Mouse (Mus musculus): ENCODE data around the gene Kif22. TPM values are rescaled to one million over a fixed set of nuclear protein-coding genes. Genes with fewer than 3 reads are reported as not detected.

The Kif22 gene
- polyA plus RNA-seq, 1 experiment from 2014 or later = 165 TPM

DNA sequence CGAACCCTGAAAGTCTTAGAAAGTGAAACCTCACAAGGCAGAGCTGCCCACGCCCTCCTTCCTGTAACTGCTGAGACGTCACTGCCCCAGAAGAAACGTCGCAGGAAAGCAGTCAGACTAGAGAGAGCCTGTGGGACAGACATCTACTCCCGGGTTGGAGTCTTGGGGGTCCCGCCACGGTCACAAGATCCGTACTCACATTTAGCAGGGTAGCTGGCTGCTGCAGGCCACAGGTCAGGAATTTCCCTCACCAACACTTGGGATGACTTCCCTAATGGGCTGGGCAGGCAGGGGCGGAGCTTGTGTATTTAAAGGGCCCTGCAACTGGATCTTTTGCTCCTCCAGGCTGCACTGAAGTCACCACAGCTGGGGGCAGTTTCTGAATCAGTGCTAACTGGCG, 28.0 kb downstream of the Kif22 start, which contains the start of gene Mvp:
Gene Mvp, minus strand, starts transcription at position 302 of the 400 bp plus-strand sequence.
- peak; percentile 12; the same call in 1 of the 2 replicates for ATAC-seq (ENCODE audit: borderline replicate concordance, extremely low read depth, low FRiP score, low TSS enrichment)

DNA sequence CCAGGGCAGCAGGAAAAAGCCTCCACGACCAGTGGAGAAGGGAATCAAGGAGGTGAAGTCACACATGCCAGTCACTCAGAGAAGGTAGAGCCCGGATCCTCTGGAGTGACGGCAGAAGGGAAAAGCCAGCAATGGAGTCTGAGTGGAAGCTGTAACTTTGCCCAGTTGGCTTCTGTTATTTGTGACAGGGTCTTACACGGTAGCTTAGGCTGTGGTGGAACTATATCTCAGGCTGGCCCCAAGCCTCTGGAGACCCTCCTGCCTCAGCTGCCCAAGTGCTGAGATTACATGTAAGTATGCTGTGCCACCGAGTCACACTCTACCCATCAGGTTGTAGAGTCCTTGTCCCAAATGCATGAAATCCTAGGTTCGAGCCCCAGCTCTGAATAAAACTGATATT, 28.9 kb downstream of the Kif22 start:
- Histone ChIP-seq H3K27ac (no peak overlapping the region), H3K9me3 (no peaks in the 10 kb centered on the region), H3K27me3 (no peaks in the 10 kb centered on the region), H3K36me3 (peaks cover 18% of the 10 kb centered on the region), H3K4me2 (no peak overlapping the region; the same call in 1 of the 2 replicates), H3K9ac (no peak overlapping the region), H3K4me3 (no peak overlapping the region), H3K4me1 (peaks cover 47% of the 10 kb centered on the region)
- WGBS = 90% methylated on average over 6 of the region's 6 CpGs
- ATAC-seq (ENCODE audit: borderline replicate concordance, extremely low read depth, low FRiP score, low TSS enrichment) = no peak

More for the DNA sequence above, 28.0 kb downstream of the Kif22 start, which contains the start of gene Mvp:
- Histone ChIP-seq H3K9me3 (no peaks in the 10 kb centered on the region), H3K4me3 (peak within 1 kb of the TSS; percentile 64), H3K36me3 (peaks cover 18% of the 10 kb centered on the region), H3K4me1 (peaks cover 53% of the 10 kb centered on the region), H3K9ac (peak within 1 kb of the TSS; percentile 87), H3K27ac (peak within 1 kb of the TSS; percentile 37), H3K27me3 (no peaks in the 10 kb centered on the region), H3K4me2 (peak within 1 kb of the TSS; percentile 88)
- WGBS = 18% methylated on average over 11 of the region's 11 CpGs

DNA sequence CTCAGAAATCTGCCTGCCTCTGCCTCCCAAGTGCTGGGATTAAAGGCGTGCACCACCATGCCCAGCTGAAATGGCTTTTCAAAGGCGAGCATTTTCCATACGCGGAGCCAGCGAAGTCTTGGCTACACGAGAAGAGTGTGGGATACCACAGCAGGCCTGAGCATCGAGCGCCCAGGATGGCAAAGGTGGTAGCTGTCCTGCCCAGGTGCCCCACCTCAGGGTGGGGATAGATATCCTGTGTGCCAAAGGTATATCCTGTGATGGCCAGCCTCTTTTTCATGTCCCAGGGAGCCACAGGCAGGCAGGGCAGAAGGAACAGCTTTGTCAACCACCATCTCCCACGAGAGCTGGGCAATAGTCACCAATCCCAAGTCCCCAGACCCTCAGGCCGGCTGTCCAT, 29.4 kb downstream of the Kif22 start:
- H3K27me3 ChIP-seq = no peaks in the 10 kb centered on the region
- H3K36me3 ChIP-seq = peaks cover 18% of the 10 kb centered on the region
- peaks cover 41% of the 10 kb centered on the region for H3K4me1 ChIP-seq
- H3K4me3 ChIP-seq = no peak overlapping the region
- 93% methylated on average over 10 of the region's 10 CpGs for WGBS
- ATAC-seq (ENCODE audit: borderline replicate concordance, extremely low read depth, low FRiP score, low TSS enrichment) = no peak
- no peak overlapping the region for H3K9ac ChIP-seq
- no peak overlapping the region for H3K4me2 ChIP-seq
- H3K27ac ChIP-seq = no peak overlapping the region
- H3K9me3 ChIP-seq = no peaks in the 10 kb centered on the region

DNA sequence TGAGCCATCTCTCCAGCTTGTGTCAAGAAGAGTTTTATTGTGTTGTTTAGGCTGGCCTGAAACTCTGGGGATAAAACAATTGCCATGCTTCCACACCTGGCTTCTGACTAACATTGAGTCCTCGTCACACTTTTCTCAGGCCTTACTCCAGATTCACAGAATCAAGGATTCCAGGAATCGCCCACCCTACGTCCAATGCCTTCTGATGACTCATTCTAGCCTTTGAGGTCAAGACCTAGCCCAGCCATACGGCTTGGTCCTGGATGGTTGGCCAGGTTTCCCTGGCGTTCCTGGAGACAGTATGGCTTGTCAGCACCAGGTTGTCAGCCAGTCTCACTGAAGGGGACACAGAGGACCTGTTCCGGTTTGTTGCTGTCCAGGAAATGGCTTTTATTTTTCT, 29.9 kb downstream of the Kif22 start:
- H3K4me2 ChIP-seq = no peak overlapping the region
- peaks cover 18% of the 10 kb centered on the region for H3K36me3 ChIP-seq
- H3K9me3 ChIP-seq = no peaks in the 10 kb centered on the region
- no peak overlapping the region for H3K9ac ChIP-seq
- no peaks in the 10 kb centered on the region for H3K27me3 ChIP-seq
- 80% methylated on average over 6 of the region's 6 CpGs for WGBS
- no peak overlapping the region for H3K4me3 ChIP-seq
- ATAC-seq (ENCODE audit: borderline replicate concordance, extremely low read depth, low FRiP score, low TSS enrichment) = no peak
- peaks cover 38% of the 10 kb centered on the region for H3K4me1 ChIP-seq
- H3K27ac ChIP-seq = no peak overlapping the region

DNA sequence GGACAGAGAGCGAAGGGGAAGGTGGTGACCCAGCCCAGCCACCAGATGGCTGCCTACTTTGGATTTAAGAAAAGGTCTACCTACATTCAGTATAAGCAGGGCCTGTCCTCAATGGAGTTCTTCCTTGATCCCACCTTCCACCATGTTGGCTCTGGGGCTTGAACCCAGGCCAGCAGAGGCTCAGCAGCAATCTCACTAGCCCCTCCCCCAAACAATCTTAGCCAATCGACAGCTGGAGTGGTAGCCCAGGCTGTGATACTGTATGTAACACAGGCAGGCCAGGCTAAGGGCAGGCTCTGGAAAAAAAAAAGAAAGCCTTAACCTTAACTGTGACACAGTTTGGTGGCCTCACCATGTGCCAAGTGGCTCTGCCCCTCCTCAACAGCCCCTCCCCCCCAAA, 30.6 kb downstream of the Kif22 start:
- H3K4me2 ChIP-seq = no peak overlapping the region
- H3K4me1 ChIP-seq = peaks cover 38% of the 10 kb centered on the region
- no peak overlapping the region for H3K4me3 ChIP-seq
- H3K36me3 ChIP-seq = peaks cover 18% of the 10 kb centered on the region
- ATAC-seq (ENCODE audit: borderline replicate concordance, extremely low read depth, low FRiP score, low TSS enrichment) = no peak
- H3K27me3 ChIP-seq = no peaks in the 10 kb centered on the region
- no peaks in the 10 kb centered on the region for H3K9me3 ChIP-seq
- no peak overlapping the region for H3K27ac ChIP-seq
- H3K9ac ChIP-seq = no peak overlapping the region
- WGBS = 60% methylated on average over 2 of the region's 2 CpGs

DNA sequence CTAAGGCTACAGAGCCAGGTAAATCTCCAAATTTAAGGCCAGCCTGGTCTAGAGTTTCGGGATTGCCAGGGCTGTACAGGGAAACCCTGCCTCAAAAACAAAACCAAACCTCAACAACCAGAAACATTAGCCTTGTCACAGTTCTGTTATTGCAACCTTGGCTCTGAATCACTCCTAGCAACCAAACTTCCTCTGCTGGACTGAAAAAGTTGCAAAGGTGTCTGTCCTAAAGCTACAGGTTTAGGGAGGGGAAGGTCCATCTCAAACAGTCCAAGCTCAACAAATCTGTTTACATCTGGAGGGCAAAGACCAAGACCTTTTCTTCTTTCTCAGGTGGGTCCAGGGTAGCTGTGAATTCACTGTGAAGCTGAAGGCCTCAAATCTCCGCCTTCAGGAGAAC, 31.2 kb downstream of the Kif22 start:
- no peak for ATAC-seq (ENCODE audit: borderline replicate concordance, extremely low read depth, low FRiP score, low TSS enrichment)
- WGBS = 93% methylated on average over 2 of the region's 2 CpGs
- no peaks in the 10 kb centered on the region for H3K9me3 ChIP-seq
- H3K27me3 ChIP-seq = no peaks in the 10 kb centered on the region
- H3K4me2 ChIP-seq = no peak overlapping the region
- peaks cover 37% of the 10 kb centered on the region for H3K4me1 ChIP-seq
- no peak overlapping the region for H3K9ac ChIP-seq
- H3K36me3 ChIP-seq = peaks cover 18% of the 10 kb centered on the region
- no peak overlapping the region for H3K27ac ChIP-seq
- H3K4me3 ChIP-seq = no peak overlapping the region

DNA sequence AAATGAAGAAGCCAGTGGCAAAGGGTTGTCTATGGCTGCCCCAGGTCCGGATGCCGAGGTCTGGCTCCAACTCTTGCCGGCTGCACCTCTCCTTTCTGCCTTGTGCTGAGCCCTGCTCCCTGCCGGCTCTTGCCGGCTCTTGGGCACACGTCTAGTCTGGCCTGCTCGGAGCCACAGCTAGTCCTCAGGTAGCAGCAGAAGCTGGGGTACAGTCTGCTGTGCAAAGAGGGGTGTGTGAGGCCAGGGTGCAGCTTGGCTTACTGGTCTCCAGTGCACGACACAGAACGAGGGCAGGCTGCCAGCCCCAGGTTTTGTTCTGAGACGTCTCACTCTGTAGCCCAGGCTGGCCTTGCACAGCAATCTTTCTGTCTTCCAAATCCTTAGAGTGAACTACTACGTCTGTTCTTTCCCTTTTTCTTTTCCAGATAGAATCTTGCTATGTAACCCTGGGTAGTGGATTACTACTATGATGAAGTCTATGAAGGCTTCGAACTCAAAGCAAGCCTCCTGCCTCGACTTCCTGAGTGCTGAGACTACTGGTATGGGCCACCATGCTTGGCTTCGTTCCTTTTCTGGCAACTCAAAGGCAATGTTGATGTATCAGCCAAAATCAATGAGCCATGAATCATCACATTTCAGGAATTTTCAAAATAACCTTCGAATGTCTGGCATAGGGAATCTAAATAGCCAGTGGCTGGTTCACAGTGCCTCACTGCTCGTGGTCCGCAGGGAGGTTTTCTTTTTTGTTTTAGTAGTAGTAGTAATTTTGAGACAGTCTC, 32.8 kb downstream of the Kif22 start:
- Histone ChIP-seq H3K4me1 (peaks cover 22% of the 10 kb centered on the region), H3K4me2 (no peak overlapping the region), H3K36me3 (peaks cover 10% of the 10 kb centered on the region), H3K27ac (peak overlapping the region; percentile 48; the same call in 1 of the 2 replicates), H3K9me3 (no peaks in the 10 kb centered on the region), H3K9ac (no peak overlapping the region), H3K4me3 (no peak overlapping the region), H3K27me3 (no peaks in the 10 kb centered on the region)
- no peak for ATAC-seq (ENCODE audit: borderline replicate concordance, extremely low read depth, low FRiP score, low TSS enrichment)
- 79% methylated on average over 17 of the region's 17 CpGs for WGBS

DNA sequence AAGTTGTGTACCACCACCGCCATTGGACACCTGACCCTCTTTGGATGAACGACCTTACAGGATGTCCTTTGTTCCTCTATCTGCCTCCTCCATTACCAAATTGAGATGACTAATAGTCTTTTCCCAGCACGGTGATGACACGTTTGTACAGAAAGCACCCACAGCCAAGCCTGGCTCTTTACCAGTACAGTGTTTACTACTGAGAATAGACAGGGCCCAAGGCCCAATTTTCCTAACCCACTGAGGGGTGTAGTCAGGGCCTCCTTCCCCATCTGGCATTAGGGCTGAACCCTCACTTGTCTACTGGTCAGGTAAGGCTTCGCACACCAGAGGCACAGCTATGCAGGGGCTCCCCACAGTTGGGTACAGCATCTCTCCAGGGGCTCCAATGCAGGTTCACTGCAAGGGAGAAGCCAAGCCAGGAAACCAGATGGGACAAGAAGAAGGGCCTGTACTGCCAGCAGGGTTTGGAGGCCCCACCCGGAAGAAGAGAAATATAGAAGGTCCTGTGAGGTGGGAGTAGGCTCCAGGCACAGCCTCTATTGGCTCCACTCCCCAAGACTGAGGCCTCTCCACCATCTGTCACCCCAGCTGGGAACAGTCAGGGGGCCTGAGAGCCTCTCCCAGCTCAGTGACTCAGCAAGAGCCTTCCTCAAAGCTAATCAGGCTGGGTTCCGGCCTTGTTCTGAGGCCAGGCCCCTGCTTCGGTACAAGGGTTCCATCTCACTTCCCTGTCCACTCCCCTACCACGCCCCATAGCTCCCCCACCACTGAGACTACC, 33.8 kb downstream of the Kif22 start:
- Histone ChIP-seq H3K27ac (peak overlapping the region; percentile 48), H3K36me3 (peaks cover 8% of the 10 kb centered on the region), H3K27me3 (no peaks in the 10 kb centered on the region), H3K4me3 (no peak overlapping the region), H3K9me3 (no peaks in the 10 kb centered on the region), H3K9ac (no peak overlapping the region), H3K4me1 (peaks cover 12% of the 10 kb centered on the region), H3K4me2 (peak overlapping the region; percentile 5; the same call in 1 of the 2 replicates)
- ATAC-seq (ENCODE audit: borderline replicate concordance, extremely low read depth, low FRiP score, low TSS enrichment) = peak; percentile 79
- WGBS = 43% methylated on average over 9 of the region's 9 CpGs

DNA sequence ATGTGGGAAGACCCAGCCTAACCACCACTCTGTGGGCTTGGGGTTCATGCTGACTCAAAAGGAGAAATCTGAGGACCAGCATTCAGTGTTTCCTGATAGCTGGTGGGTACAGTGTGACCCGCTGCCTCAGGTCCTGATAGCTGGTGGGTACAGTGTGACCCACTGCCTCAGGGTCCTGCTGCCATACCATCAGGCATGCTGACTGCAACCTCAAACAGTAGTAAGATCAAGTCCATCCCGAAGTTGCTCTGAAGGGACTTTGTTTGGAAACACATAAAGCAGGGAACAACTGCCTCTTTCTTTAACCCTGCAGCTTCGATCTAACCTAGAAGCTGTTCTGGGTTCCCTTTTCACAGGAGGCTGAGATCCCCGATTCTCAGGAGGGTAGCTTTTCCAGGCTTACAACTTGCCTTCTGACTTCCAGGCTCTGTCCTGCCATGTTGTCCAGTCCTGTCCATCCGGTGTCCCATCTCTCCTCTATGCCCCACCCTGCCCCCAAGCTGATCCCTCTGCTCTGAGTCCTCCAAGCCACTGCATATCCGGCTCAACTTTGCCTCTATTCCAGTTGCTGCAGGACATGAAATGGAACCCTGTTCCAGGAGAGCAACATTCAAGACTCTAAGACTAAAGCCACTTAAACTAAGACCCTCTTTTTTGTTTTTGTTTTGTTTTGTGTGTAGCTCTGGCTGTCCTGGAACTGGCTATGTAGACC, 34.8 kb downstream of the Kif22 start:
- no peak overlapping the region for H3K27ac ChIP-seq
- no peaks in the 10 kb centered on the region for H3K27me3 ChIP-seq
- H3K9me3 ChIP-seq = no peaks in the 10 kb centered on the region
- H3K9ac ChIP-seq = no peak overlapping the region
- 75% methylated on average over 6 of the region's 6 CpGs for WGBS
- no peak overlapping the region for H3K4me2 ChIP-seq
- no peak overlapping the region for H3K4me3 ChIP-seq
- no peaks in the 10 kb centered on the region for H3K36me3 ChIP-seq
- peaks cover 7% of the 10 kb centered on the region for H3K4me1 ChIP-seq
- no peak for ATAC-seq (ENCODE audit: borderline replicate concordance, extremely low read depth, low FRiP score, low TSS enrichment)

DNA sequence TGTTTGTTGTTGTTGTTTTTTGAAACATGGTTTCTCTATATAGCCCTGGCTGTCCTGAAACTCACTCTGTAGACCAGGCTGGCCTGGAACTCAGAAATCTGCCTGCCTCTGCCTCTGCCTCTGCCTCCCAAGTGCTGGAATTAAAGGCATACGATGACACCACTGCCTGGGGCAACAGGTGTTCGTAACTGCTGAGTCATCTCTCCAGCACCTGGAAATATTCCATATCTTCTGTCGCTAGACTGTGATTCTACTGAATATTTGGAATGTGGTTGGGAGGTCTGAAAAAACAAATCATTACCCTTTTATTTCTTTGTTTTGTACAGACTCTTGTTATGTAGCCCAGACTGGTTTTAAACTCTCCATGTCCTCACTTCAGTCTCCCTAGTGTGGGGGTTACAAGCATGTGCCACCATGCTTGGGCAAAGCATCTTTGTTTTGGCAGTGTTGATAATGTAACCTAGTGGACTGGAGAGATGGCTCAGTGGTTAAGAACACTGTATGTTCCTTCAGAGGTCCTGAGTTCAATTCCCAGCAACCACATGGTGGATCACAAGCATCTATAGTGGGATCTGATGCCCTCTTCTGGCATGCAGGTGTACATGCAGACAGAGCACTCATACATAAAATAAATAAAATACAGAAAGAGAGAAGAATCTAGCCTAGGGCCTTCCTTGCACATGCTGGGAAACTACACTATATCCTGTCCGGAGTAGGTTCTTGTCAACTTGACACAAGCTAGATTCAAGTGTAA, 38.0 kb downstream of the Kif22 start:
- no peak overlapping the region for H3K4me2 ChIP-seq
- no peak overlapping the region for H3K9ac ChIP-seq
- H3K36me3 ChIP-seq = no peaks in the 10 kb centered on the region
- peaks cover 3% of the 10 kb centered on the region for H3K4me1 ChIP-seq
- no peak overlapping the region for H3K4me3 ChIP-seq
- ATAC-seq (ENCODE audit: borderline replicate concordance, extremely low read depth, low FRiP score, low TSS enrichment) = no peak
- no peak overlapping the region for H3K27ac ChIP-seq
- H3K9me3 ChIP-seq = no peaks in the 10 kb centered on the region
- H3K27me3 ChIP-seq = no peaks in the 10 kb centered on the region
- 83% methylated on average over 4 of the region's 4 CpGs for WGBS

DNA sequence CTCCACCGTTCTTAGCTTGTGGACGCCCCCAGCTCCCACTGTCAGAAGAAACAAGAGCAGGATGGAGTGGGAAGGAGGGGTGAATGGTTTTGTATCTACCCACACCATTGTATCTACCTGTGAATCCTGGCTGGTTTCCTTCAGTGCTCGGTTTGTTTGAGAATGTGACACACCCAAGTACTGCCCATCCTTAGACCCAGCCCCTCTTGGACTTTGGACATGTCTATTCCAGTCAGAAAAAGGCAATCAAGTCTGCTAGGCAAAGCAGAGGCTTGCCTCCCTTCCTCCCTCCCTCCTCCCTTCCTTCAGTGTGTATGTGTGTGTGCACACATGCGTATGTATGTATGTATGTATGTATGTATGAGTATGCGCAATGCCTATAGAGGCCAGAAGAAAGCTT, 38.7 kb downstream of the Kif22 start:
- Histone ChIP-seq H3K4me2 (no peak overlapping the region), H3K27ac (no peak overlapping the region), H3K4me1 (no peaks in the 10 kb centered on the region; the same call in 1 of the 2 replicates), H3K9ac (no peak overlapping the region), H3K27me3 (no peaks in the 10 kb centered on the region), H3K36me3 (no peaks in the 10 kb centered on the region), H3K4me3 (no peak overlapping the region), H3K9me3 (no peaks in the 10 kb centered on the region)
- WGBS = 82% methylated on average over 5 of the region's 5 CpGs
- ATAC-seq (ENCODE audit: borderline replicate concordance, extremely low read depth, low FRiP score, low TSS enrichment) = no peak

All from lung, embryonic 15.5 days (tissue).